Mouse (Mus musculus) heart, postnatal 0 days (tissue): Measurements from ENCODE around the gene Tle3. TPM values are rescaled to one million over a fixed set of nuclear protein-coding genes. Genes with fewer than 3 reads are reported as not detected.

Experiments
- ATAC-seq: fragments of 200-750 bp; cut with Nextera tagmentation; 2 replicates; pipeline ENCODE4 v1.8.0; 2017; ENCODE audit warnings: low read depth, moderate number of reproducible peaks, moderate library complexity; ENCODE audit not compliant: insufficient read depth
- DNase-seq: peaks from one replicate; pipeline ENCODE4 v3.0.0-alpha.2; 2016; ENCODE audit warnings: low spot score
- H3K27ac ChIP-seq: fragments of 300-500 bp; sonication (generic); 2 replicates; pipeline ENCODE4 v1.5.1; 2014; ENCODE audit warnings: low read depth, mild to moderate bottlenecking
- H3K27me3 ChIP-seq: fragments of 300-500 bp; sonication (generic); 2 replicates; pipeline ENCODE4 v1.6.1; 2014; ENCODE audit warnings: low read length, mixed read lengths; ENCODE audit not compliant: control insufficient read depth, insufficient read depth
- H3K36me3 ChIP-seq: fragments of 300-500 bp; sonication (generic); replicated peaks from 2 replicates; pipeline ENCODE4 v1.6.1; 2014; ENCODE audit warnings: low read length, mixed read lengths; ENCODE audit not compliant: control insufficient read depth, insufficient read depth
- H3K4me1 ChIP-seq: fragments of 300-500 bp; sonication (generic); 2 replicates; pipeline ENCODE4 v1.6.1; 2014; ENCODE audit warnings: antibody characterized with exemption; ENCODE audit not compliant: control insufficient read depth, insufficient read depth
- H3K4me2 ChIP-seq: fragments of 300-500 bp; sonication (generic); 2 replicates; pipeline ENCODE4 v1.6.1; 2014; ENCODE audit warnings: low read depth, mild to moderate bottlenecking, low read length, moderate library complexity
- H3K4me3 ChIP-seq: fragments of 300-500 bp; sonication (generic); 2 replicates; pipeline ENCODE4 v1.5.1; 2014; ENCODE audit warnings: low read depth, low read length
- H3K9ac ChIP-seq: fragments of 300-500 bp; sonication (generic); replicated peaks from 2 replicates; pipeline ENCODE4 v1.6.1; 2014; ENCODE audit warnings: low read depth, low read length, mixed read lengths
- H3K9me3 ChIP-seq: fragments of 300-500 bp; sonication (generic); replicated peaks from 2 replicates; pipeline ENCODE4 v1.6.1; 2016; ENCODE audit warnings: low read length; ENCODE audit not compliant: control insufficient read depth
- CTCF ChIP-seq: IDR thresholded peaks from 2 replicates; pipeline ENCODE4 v1.5.1; 2016; ENCODE audit warnings: antibody characterized with exemption, control low read depth, low read depth
- EP300 ChIP-seq: IDR thresholded peaks from 2 replicates; pipeline ENCODE4 v1.6.1; 2016; ENCODE audit warnings: antibody characterized with exemption, low read depth
- WGBS: fragments of 180-500 bp; shearing (Covaris S2); extraction: QIAGEN DNeasy Blood & Tissue Kit; methylation state at CpG from one replicate; pipeline ENCODE4 v1.1.7; 2014; 5-methylcytosine and 5-hydroxymethylcytosine counted together
- polyA plus RNA-seq: library from polyadenylated mRNA; unstranded; fragments of >200 nt; fragmentation: Nextera tagmentation; extraction: Ambion mirVana; gene quantifications from 2 replicates; pipeline ENCODE4 v1.2.1, GENCODE M21; 2015
- total RNA-seq: library from RNA; depleted of rRNA; stranded (reverse); fragments of >200 nt; gene quantifications from 2 replicates; pipeline ENCODE4 v1.2.3, GENCODE M21; 2014; ENCODE audit warnings: low replicate concordance

Gene Tle3
- total and polyA plus RNA-seq, 2 experiments from 2014 or later = 4.9 to 22.8 TPM

DNA sequence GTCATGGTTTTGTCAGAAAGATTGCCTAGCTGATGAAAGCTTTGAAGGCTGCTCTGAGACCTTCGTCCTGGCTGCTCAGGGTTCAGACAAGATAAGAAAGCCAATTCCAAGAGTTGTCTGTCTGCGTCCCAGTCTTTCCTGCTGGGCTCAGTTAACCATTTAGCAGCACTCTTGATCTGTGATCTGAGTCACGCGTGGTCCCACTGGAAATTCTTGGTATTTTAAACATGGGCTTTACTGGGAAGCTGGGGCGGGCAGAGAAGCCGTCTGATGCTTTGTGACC lies 20.1 kb downstream of the Tle3 start:
- Histone ChIP-seq H3K9me3 (no peaks in the 10 kb centered on the region), H3K4me2 (no peak overlapping the region), H3K4me1 (no peaks in the 10 kb centered on the region), H3K27ac (no peak overlapping the region), H3K36me3 (peaks cover 21% of the 10 kb centered on the region; the same call in 1 of the 2 replicates), H3K27me3 (peaks cover 99% of the 10 kb centered on the region), H3K9ac (no peak overlapping the region), H3K4me3 (no peak overlapping the region)
- no peak for ATAC-seq
- DNase-seq = no peak
- 62% methylated on average over 6 of the region's 6 CpGs for WGBS
- no peak for TF ChIP-seq CTCF
- TF ChIP-seq EP300 = no peak

DNA sequence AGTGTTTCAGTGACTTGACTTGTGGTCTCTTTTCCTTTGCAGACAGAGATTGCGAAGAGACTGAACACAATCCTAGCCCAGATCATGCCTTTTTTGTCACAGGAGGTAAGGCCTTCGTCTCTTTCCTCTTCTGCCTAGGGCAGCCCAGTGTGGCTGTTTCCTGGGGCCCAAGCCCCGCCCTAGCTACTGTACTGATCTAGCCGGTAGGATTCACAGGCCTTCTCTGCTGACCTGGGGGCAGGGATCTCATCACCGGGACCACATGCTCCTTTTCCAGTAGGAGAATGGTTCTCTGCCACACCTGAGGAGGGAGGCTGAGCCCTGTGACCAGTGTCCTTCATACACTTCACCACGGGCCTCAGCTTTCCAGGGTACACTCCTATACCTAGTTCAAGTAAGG lies 21.0 kb downstream of the Tle3 start:
- Histone ChIP-seq H3K4me3 (no peak overlapping the region), H3K4me1 (no peaks in the 10 kb centered on the region), H3K27me3 (peaks cover 99% of the 10 kb centered on the region)

DNA sequence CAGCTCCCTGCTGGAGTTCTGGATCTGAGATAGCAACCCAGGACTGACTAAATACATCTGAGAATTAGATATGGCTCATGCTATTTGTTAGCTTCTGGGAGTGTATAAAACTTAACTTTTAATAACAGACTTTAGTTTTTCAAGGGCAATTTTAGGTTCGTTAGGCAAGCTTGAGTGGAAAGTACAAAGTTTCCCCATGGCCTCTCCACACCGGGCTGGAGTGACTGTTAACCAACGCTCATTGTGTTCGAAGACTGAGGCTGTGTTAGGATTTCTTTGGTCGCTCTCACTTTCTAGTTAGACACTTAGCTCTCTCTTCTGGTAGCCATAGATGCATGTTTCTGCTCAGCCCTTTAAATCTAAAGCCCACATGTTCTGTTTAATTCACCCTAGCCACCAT lies 21.7 kb downstream of the Tle3 start:
- H3K4me1 ChIP-seq = no peaks in the 10 kb centered on the region
- DNase-seq = no peak
- H3K4me3 ChIP-seq = no peak overlapping the region
- no peak overlapping the region for H3K4me2 ChIP-seq
- H3K27me3 ChIP-seq = peaks cover 98% of the 10 kb centered on the region
- H3K9me3 ChIP-seq = no peaks in the 10 kb centered on the region
- WGBS = 91% methylated on average over 5 of the region's 5 CpGs
- no peak overlapping the region for H3K9ac ChIP-seq
- peaks cover 36% of the 10 kb centered on the region; the same call in 1 of the 2 replicates for H3K36me3 ChIP-seq
- TF ChIP-seq CTCF (no peak), EP300 (no peak)
- H3K27ac ChIP-seq = no peak overlapping the region
- ATAC-seq = no peak

More for the DNA sequence above, 21.0 kb downstream of the Tle3 start:
- ATAC-seq = no peak
- DNase-seq = no peak
- 78% methylated on average over 6 of the region's 6 CpGs for WGBS
- H3K9ac ChIP-seq = no peak overlapping the region
- H3K9me3 ChIP-seq = no peaks in the 10 kb centered on the region
- TF ChIP-seq EP300 (no peak), CTCF (no peak)
- H3K36me3 ChIP-seq = peaks cover 29% of the 10 kb centered on the region; the same call in 1 of the 2 replicates
- H3K27ac ChIP-seq = no peak overlapping the region
- H3K4me2 ChIP-seq = no peak overlapping the region

GRCm38 (mm10) chr9:61395071-61395470 lies 22.9 kb downstream of the Tle3 start:
- no peak overlapping the region for H3K9ac ChIP-seq
- H3K4me3 ChIP-seq = no peak overlapping the region
- H3K4me1 ChIP-seq = no peaks in the 10 kb centered on the region
- peaks cover 98% of the 10 kb centered on the region for H3K27me3 ChIP-seq
- peaks cover 42% of the 10 kb centered on the region for H3K36me3 ChIP-seq
- whole genome bisulfite sequencing = 83% methylated on average over 3 of the region's 3 CpGs
- ATAC-seq (no peak), DNase-seq (no peak)
- no peak overlapping the region for H3K27ac ChIP-seq
- H3K9me3 ChIP-seq = no peaks in the 10 kb centered on the region
- TF ChIP-seq EP300 = no peak
- TF ChIP-seq CTCF = no peak
- no peak overlapping the region for H3K4me2 ChIP-seq

- 50% methylated on average over 13 of the region's 13 CpGs for WGBS
- no peak overlapping the region for H3K4me2 ChIP-seq
- no peaks in the 10 kb centered on the region for H3K4me1 ChIP-seq
- ATAC-seq (no peak), DNase-seq (no peak)
- no peak overlapping the region for H3K4me3 ChIP-seq
- H3K9me3 ChIP-seq = no peaks in the 10 kb centered on the region
- H3K9ac ChIP-seq = no peak overlapping the region
- H3K27me3 ChIP-seq = peaks cover 97% of the 10 kb centered on the region
- peaks cover 39% of the 10 kb centered on the region for H3K36me3 ChIP-seq
- no peak for TF ChIP-seq EP300
- TF ChIP-seq CTCF = no peak
- H3K27ac ChIP-seq = no peak overlapping the region
Measured at GRCm38 (mm10) chr9:61396474-61396873, 24.3 kb downstream of the Tle3 start.

DNA sequence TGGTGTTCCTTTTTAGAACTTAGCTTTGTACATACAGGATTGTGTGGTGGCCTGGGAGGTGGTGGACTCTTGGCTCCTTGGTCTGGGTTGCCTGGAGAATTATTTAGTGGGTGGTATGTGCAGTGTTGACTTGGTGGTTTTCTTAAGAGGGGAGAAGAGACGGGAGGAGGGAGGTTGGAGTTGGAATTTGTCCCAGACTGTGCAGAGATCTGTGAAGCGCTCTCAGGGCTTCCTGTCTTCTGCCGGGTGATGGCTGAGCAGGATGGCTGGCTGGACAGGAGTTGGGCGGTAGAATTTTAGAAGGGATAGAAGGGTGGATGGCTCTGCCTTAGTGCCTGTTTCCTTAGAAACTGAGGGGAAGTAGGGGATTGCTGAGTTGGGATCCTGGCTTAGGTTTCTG lies 25.0 kb downstream of the Tle3 start:
- no peak overlapping the region for H3K27ac ChIP-seq
- H3K9me3 ChIP-seq = no peaks in the 10 kb centered on the region
- H3K27me3 ChIP-seq = peaks cover 97% of the 10 kb centered on the region
- H3K36me3 ChIP-seq = peaks cover 39% of the 10 kb centered on the region
- no peaks in the 10 kb centered on the region for H3K4me1 ChIP-seq
- 49% methylated on average over 4 of the region's 4 CpGs for WGBS
- H3K4me2 ChIP-seq = no peak overlapping the region
- no peak overlapping the region for H3K4me3 ChIP-seq
- DNase-seq (no peak), ATAC-seq (no peak)
- H3K9ac ChIP-seq = no peak overlapping the region
- TF ChIP-seq EP300 (no peak), CTCF (no peak)
